Mouse (Mus musculus): ENCODE results near the gene Tnfrsf25. TPM values are rescaled to one million over a fixed set of nuclear protein-coding genes. Genes with fewer than 3 reads are reported as not detected.

Gene Tnfrsf25
- polyA plus RNA-seq, 1 experiment from 2014 or later = 0.12 TPM

DNA sequence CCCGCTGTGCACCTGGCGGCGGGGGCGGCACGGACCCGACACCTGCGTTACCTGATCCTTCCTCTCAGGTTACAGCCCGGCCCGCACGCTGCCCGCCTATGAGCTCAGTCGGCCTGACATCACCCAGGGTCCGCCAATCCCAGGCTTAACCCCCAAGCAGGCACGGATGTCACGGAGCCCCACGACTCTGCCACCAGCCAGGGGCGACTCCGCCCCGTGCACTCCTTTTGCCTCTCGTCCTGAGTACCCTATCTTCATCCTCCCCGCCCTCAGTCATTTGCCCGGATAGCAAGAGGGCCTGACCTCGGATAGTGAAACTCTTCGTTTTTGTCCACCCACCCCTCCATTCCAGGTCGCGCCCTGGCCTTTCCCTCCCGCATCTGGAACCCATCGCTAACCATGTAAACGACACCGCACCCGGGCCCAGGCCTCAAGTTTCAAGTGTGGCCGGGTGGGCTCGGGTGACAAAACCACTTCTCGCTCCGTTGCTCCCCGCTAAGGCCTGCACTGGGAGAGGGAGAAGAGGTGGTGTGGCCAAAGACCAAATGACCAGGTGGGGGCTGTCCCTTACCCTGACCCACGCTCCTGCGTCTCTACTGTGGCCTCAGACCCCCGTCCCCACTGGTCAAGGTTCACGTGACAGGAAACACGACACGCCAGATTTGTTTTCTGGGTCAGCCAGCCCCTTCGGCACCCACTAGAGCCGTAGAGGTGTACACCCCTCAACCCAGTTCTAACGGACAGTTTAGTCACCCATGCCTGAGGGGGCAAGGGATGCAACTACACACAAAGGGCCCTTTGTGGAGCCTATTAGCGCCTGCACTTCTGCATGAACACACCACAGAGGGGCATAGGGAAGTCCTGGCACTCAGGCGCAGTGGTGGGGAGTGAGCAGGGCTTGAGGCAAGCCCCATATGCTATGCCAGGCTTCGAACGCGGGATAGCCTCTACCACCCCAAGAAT lies 16.4 kb downstream of the Tnfrsf25 start:
- no peak overlapping the region for H3K9ac ChIP-seq (ENCODE audit: low read depth, low read length)
- WGBS (ENCODE audit: insufficient replicate concordance) = 8% methylated on average over 50 of the region's 50 CpGs
- peaks cover 74% of the 10 kb centered on the region for H3K27me3 ChIP-seq (ENCODE audit: control insufficient read depth, insufficient read depth, low read depth, low read length)
- ATAC-seq (ENCODE audit: low read depth) = peak; percentile 13
- no peaks in the 10 kb centered on the region for H3K36me3 ChIP-seq (ENCODE audit: control insufficient read depth, insufficient read depth)
- peaks cover 14% of the 10 kb centered on the region for H3K4me1 ChIP-seq (ENCODE audit: control insufficient read depth, low read depth, low read length)
- peak overlapping the region; percentile 59 for H3K4me2 ChIP-seq (ENCODE audit: low read depth, low read length)
- no peaks in the 10 kb centered on the region for H3K9me3 ChIP-seq (replicated peaks; ENCODE audit: control insufficient read depth, low read length)
- peak overlapping the region; percentile 49 for H3K4me3 ChIP-seq (ENCODE audit: low read depth, low read length)
- no peak overlapping the region for H3K27ac ChIP-seq (ENCODE audit: low read length)

GRCm38 (mm10) chr4:152132772-152133169 lies 17.0 kb downstream of the Tnfrsf25 start:
- ATAC-seq (ENCODE audit: low read depth) = no peak

DNA sequence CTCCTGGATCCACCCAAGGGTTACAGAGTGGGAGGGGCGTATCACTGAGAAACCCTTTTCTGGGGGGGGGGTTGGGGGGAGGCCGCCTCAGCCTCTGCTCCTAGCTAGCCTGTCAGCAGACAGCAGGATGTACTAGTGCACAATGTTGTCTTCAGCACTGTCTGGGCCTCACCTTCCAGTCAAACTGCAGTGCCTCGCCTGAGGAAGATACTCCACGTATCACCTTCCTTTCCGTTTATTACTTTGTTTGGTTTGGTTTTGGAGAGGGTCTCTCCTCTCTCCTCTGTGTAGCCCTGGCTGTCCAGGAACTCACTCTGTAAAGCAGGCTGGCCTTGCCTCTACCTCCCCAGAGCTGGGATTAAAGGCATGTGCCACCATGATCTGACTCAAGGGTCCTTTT lies 17.5 kb downstream of the Tnfrsf25 start:
- Histone ChIP-seq H3K36me3 (ENCODE audit: control insufficient read depth, insufficient read depth) (no peaks in the 10 kb centered on the region), H3K4me3 (ENCODE audit: low read depth, low read length) (no peak overlapping the region), H3K27ac (ENCODE audit: low read length) (no peak overlapping the region), H3K27me3 (ENCODE audit: control insufficient read depth, insufficient read depth, low read depth, low read length) (peaks cover 62% of the 10 kb centered on the region), H3K9me3 (replicated peaks; ENCODE audit: control insufficient read depth, low read length) (no peaks in the 10 kb centered on the region), H3K9ac (ENCODE audit: low read depth, low read length) (no peak overlapping the region), H3K4me2 (ENCODE audit: low read depth, low read length) (no peak overlapping the region), H3K4me1 (ENCODE audit: control insufficient read depth, low read depth, low read length) (peaks cover 16% of the 10 kb centered on the region)
- ATAC-seq (ENCODE audit: low read depth) = no peak
- WGBS (ENCODE audit: insufficient replicate concordance) = 43% methylated on average over 5 of the region's 5 CpGs

More at GRCm38 (mm10) chr4:152132772-152133169, 17.0 kb downstream of the Tnfrsf25 start:
- Histone ChIP-seq H3K27me3 (ENCODE audit: control insufficient read depth, insufficient read depth, low read depth, low read length) (peaks cover 67% of the 10 kb centered on the region), H3K4me3 (ENCODE audit: low read depth, low read length) (no peak overlapping the region), H3K36me3 (ENCODE audit: control insufficient read depth, insufficient read depth) (no peaks in the 10 kb centered on the region), H3K9me3 (replicated peaks; ENCODE audit: control insufficient read depth, low read length) (no peaks in the 10 kb centered on the region), H3K9ac (ENCODE audit: low read depth, low read length) (no peak overlapping the region), H3K4me1 (ENCODE audit: control insufficient read depth, low read depth, low read length) (peaks cover 14% of the 10 kb centered on the region), H3K27ac (ENCODE audit: low read length) (no peak overlapping the region), H3K4me2 (ENCODE audit: low read depth, low read length) (no peak overlapping the region)
- 28% methylated on average over 10 of the region's 10 CpGs for WGBS (ENCODE audit: insufficient replicate concordance)

DNA sequence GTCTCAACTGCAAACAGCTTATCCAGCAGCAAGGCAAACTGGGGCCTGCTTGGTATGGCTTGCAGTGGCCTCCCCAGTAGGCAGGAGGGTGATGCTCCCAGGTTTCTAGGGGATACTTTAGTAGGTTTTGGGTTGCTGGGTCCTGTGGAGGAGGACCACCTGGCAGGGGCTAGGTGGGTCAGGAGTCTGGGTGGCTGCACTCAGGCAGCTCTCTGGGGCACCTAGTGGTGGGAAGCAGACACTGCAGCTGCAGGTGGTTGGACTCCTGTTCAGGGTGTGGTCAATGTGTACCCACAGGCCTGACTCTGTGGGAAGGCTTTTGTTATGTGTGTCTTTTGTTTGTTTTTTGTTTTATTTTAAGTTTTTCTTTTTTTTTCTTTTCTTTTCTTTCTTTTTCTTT lies 18.8 kb downstream of the Tnfrsf25 start:
- H3K4me3 ChIP-seq (ENCODE audit: low read depth, low read length) = no peak overlapping the region
- peaks cover 25% of the 10 kb centered on the region for H3K4me1 ChIP-seq (ENCODE audit: control insufficient read depth, low read depth, low read length)
- ATAC-seq (ENCODE audit: low read depth) = no peak
- H3K36me3 ChIP-seq (ENCODE audit: control insufficient read depth, insufficient read depth) = no peaks in the 10 kb centered on the region
- H3K4me2 ChIP-seq (ENCODE audit: low read depth, low read length) = no peak overlapping the region
- no peak overlapping the region for H3K27ac ChIP-seq (ENCODE audit: low read length)
- no peak overlapping the region for H3K9ac ChIP-seq (ENCODE audit: low read depth, low read length)
- H3K27me3 ChIP-seq (ENCODE audit: control insufficient read depth, insufficient read depth, low read depth, low read length) = peaks cover 49% of the 10 kb centered on the region
- no peaks in the 10 kb centered on the region for H3K9me3 ChIP-seq (replicated peaks; ENCODE audit: control insufficient read depth, low read length)

- WGBS (ENCODE audit: insufficient replicate concordance) = 72% methylated on average over 12 of the region's 12 CpGs
Measured at GRCm38 (mm10) chr4:152135363-152135762, 19.6 kb downstream of the Tnfrsf25 start.

DNA sequence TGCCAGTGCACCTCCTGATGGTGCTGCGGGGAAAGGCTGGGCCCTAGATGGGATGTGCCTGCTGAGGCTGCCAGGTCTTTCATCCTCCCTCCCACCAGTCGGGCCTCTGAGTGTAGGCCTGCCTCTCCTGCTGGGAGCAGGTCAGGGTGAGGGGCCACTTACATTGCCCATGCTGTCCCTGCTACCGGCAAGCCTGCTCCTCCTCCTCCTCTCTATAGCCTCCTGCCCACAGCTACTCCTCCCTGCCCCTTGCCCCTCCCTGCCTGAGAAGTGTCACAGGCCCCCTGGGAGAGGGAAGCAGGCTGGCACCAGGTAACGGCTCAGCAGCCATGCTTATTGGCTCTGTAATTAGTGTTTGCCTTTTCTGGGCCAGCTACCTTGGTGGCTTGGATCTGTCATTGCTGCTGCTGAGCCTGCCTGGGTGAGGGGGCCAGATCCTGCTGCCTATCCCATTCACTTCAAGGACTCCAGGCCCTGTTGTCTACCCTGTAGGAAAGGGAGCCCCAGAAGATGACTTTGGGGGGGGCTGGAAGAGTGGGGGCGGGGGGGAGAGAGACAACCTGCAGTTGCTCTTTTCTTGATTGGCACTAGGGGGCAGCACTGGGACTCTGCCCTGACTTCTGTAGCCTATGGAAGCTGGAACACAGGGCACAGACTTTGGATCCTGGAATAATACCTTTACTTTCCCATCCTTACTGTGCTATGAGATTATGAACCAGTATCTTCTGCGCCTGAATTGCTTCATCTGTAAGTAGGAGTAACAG lies 20.6 kb downstream of the Tnfrsf25 start:
- Histone ChIP-seq H3K4me3 (ENCODE audit: low read depth, low read length) (no peak overlapping the region), H3K27ac (ENCODE audit: low read length) (no peak overlapping the region), H3K4me2 (ENCODE audit: low read depth, low read length) (no peak overlapping the region), H3K36me3 (ENCODE audit: control insufficient read depth, insufficient read depth) (no peaks in the 10 kb centered on the region), H3K27me3 (ENCODE audit: control insufficient read depth, insufficient read depth, low read depth, low read length) (peaks cover 43% of the 10 kb centered on the region), H3K4me1 (ENCODE audit: control insufficient read depth, low read depth, low read length) (peaks cover 16% of the 10 kb centered on the region), H3K9ac (ENCODE audit: low read depth, low read length) (no peak overlapping the region), H3K9me3 (replicated peaks; ENCODE audit: control insufficient read depth, low read length) (no peaks in the 10 kb centered on the region)
- no peak for ATAC-seq (ENCODE audit: low read depth)
- WGBS (ENCODE audit: insufficient replicate concordance) = 42% methylated on average over 6 of the region's 6 CpGs

More at GRCm38 (mm10) chr4:152135363-152135762, 19.6 kb downstream of the Tnfrsf25 start:
- Histone ChIP-seq H3K4me3 (ENCODE audit: low read depth, low read length) (no peak overlapping the region), H3K4me1 (ENCODE audit: control insufficient read depth, low read depth, low read length) (peaks cover 25% of the 10 kb centered on the region), H3K4me2 (ENCODE audit: low read depth, low read length) (no peak overlapping the region), H3K9ac (ENCODE audit: low read depth, low read length) (no peak overlapping the region), H3K36me3 (ENCODE audit: control insufficient read depth, insufficient read depth) (no peaks in the 10 kb centered on the region), H3K27me3 (ENCODE audit: control insufficient read depth, insufficient read depth, low read depth, low read length) (peaks cover 45% of the 10 kb centered on the region), H3K9me3 (replicated peaks; ENCODE audit: control insufficient read depth, low read length) (no peaks in the 10 kb centered on the region), H3K27ac (ENCODE audit: low read length) (no peak overlapping the region)
- ATAC-seq (ENCODE audit: low read depth) = no peak

DNA sequence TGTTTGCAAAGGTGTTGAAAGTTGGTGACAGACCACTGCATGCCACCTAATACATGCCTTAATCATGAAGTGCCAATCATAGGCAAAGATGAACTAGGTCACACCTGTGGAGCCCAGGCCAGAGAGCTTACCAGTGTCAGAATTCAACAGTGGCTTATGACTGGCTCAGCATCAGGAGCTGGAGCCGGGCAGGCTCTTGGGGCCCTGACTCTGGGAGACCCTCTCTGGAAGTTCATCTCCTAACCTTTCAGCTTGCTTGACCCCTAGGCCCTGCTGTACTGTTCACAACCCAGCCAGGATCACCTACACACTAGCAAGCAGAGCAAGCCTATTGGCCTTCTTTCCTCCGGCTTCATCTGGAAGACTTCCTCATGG lies 21.1 kb downstream of the Tnfrsf25 start:
- Histone ChIP-seq H3K9ac (ENCODE audit: low read depth, low read length) (no peak overlapping the region), H3K4me2 (ENCODE audit: low read depth, low read length) (no peak overlapping the region), H3K9me3 (replicated peaks; ENCODE audit: control insufficient read depth, low read length) (no peaks in the 10 kb centered on the region), H3K27ac (ENCODE audit: low read length) (no peak overlapping the region), H3K36me3 (ENCODE audit: control insufficient read depth, insufficient read depth) (no peaks in the 10 kb centered on the region), H3K27me3 (ENCODE audit: control insufficient read depth, insufficient read depth, low read depth, low read length) (peaks cover 37% of the 10 kb centered on the region), H3K4me3 (ENCODE audit: low read depth, low read length) (no peak overlapping the region), H3K4me1 (ENCODE audit: control insufficient read depth, low read depth, low read length) (peaks cover 13% of the 10 kb centered on the region)
- ATAC-seq (ENCODE audit: low read depth) = no peak
- 81% methylated on average over 2 of the region's 2 CpGs for WGBS (ENCODE audit: insufficient replicate concordance)

GRCm38 (mm10) chr4:152138497-152139260 lies 22.9 kb downstream of the Tnfrsf25 start:
- H3K36me3 ChIP-seq (ENCODE audit: control insufficient read depth, insufficient read depth) = no peaks in the 10 kb centered on the region
- H3K4me1 ChIP-seq (ENCODE audit: control insufficient read depth, low read depth, low read length) = peaks cover 12% of the 10 kb centered on the region
- ATAC-seq (ENCODE audit: low read depth) = peak; percentile 87
- peak overlapping the region; percentile 74 for H3K4me2 ChIP-seq (ENCODE audit: low read depth, low read length)
- no peak overlapping the region for H3K27ac ChIP-seq (ENCODE audit: low read length)
- peak overlapping the region; percentile 64 for H3K4me3 ChIP-seq (ENCODE audit: low read depth, low read length)
- 2% methylated on average over 51 of the region's 51 CpGs for WGBS (ENCODE audit: insufficient replicate concordance)
- H3K9me3 ChIP-seq (replicated peaks; ENCODE audit: control insufficient read depth, low read length) = no peaks in the 10 kb centered on the region; the same call in 1 of the 2 replicates
- H3K9ac ChIP-seq (ENCODE audit: low read depth, low read length) = no peak overlapping the region; the same call in 1 of the 2 replicates
- H3K27me3 ChIP-seq (ENCODE audit: control insufficient read depth, insufficient read depth, low read depth, low read length) = peaks cover 19% of the 10 kb centered on the region

Measured in liver, embryonic 16.5 days (tissue).